Mouse (Mus musculus): ENCODE measurements around the gene Pls1.

- TF ChIP-seq GATA1 (IDR thresholded peaks at IDR 0.05; ENCODE audit: borderline replicate concordance, low read length) (no peak), FLI1 (IDR thresholded peaks at IDR 0.05; ENCODE audit: low read length) (no peak)
Measured at GRCm38 (mm10) chr9:95784888-95785511, 60.1 kb downstream of the Pls1 start.
